Mouse (Mus musculus) layer of hippocampus, postnatal 14 days (tissue): ENCODE data around the gene Tanc1. TPM values are rescaled to one million over a fixed set of nuclear protein-coding genes. Genes with fewer than 3 reads are reported as not detected.

Experiments used
- DNase-seq, 2 experiments: peaks; one replicate each; pipeline ENCODE4 v3.0.0; 2021 to 2022; ENCODE audit warnings: low spot score in 2 of 2, mixed read lengths in 1 of 2
- total RNA-seq, 2 experiments: library from RNA; stranded (reverse); gene quantifications; 2 replicates each; pipeline ENCODE4 v1.2.3; 2021

Gene Tanc1
- total RNA-seq, 2 experiments from 2014 or later, result 51.9 to 69.5 TPM

- no peak for DNase-seq
These were observed 137.5 kb downstream of the Tanc1 start for GRCm38 (mm10) chr2:59749371-59749770.

GRCm38 (mm10) chr2:59751172-59751571 is 139.3 kb downstream of the Tanc1 start:
- no peak for DNase-seq

- DNase-seq, result no peak
These were observed 140.3 kb downstream of the Tanc1 start for GRCm38 (mm10) chr2:59752148-59752547.

- DNase-seq, result no peak
These were observed 140.9 kb downstream of the Tanc1 start for GRCm38 (mm10) chr2:59752766-59753165.

- DNase-seq, result no peak
These were observed 144.4 kb downstream of the Tanc1 start for GRCm38 (mm10) chr2:59756137-59756753.

- DNase-seq, result no peak
These were observed 145.2 kb downstream of the Tanc1 start for GRCm38 (mm10) chr2:59757015-59757414.

GRCm38 (mm10) chr2:59758139-59758918 is 146.5 kb downstream of the Tanc1 start:
- no peak for DNase-seq

- DNase-seq, result no peak
These were observed 148.9 kb downstream of the Tanc1 start for GRCm38 (mm10) chr2:59760731-59761130.

GRCm38 (mm10) chr2:59761183-59761582 is 149.3 kb downstream of the Tanc1 start:
- DNase-seq, result no peak

- DNase-seq, result no peak
These were observed 150.4 kb downstream of the Tanc1 start for GRCm38 (mm10) chr2:59762277-59762676.

GRCm38 (mm10) chr2:59765671-59766070 is 153.8 kb downstream of the Tanc1 start:
- DNase-seq, result no peak

GRCm38 (mm10) chr2:59767893-59768292 is 156.1 kb downstream of the Tanc1 start:
- no peak for DNase-seq

- DNase-seq, result no peak
These were observed 157.0 kb downstream of the Tanc1 start for GRCm38 (mm10) chr2:59768661-59769384.

GRCm38 (mm10) chr2:59769385-59769735 is 157.5 kb downstream of the Tanc1 start:
- DNase-seq, result no peak

GRCm38 (mm10) chr2:59771708-59772107 is 159.9 kb downstream of the Tanc1 start:
- DNase-seq, result no peak

GRCm38 (mm10) chr2:59772261-59772683 is 160.4 kb downstream of the Tanc1 start:
- DNase-seq, result no peak

GRCm38 (mm10) chr2:59774374-59774773 is 162.5 kb downstream of the Tanc1 start:
- no peak for DNase-seq

- no peak for DNase-seq
These were observed 163.3 kb downstream of the Tanc1 start for GRCm38 (mm10) chr2:59775148-59775547.

GRCm38 (mm10) chr2:59775820-59776219 is 164.0 kb downstream of the Tanc1 start:
- no peak for DNase-seq

- DNase-seq, result no peak
These were observed 167.5 kb downstream of the Tanc1 start for GRCm38 (mm10) chr2:59779355-59779754.

- no peak for DNase-seq
These were observed 168.4 kb downstream of the Tanc1 start for GRCm38 (mm10) chr2:59780240-59780639.
